Mouse (Mus musculus) cerebellum, adult (tissue): ENCODE measurements at regions not wholly inside any gene's neighbourhood (a gene's known extent, or its start where the extent isn't known, plus 50 kb on each side); places are given as distances from the start of the nearest gene placed in this dataset.
A peak's percentile ranks its signal among the peaks of the same experiment; 100 is the strongest.

ENCODE experiments used
- ATAC-seq: cut with Nextera tagmentation; 2 replicates; pipeline ENCODE4 v1.9.2; 2017; ENCODE audit warnings: mild to moderate bottlenecking, moderate library complexity, mixed read lengths; ENCODE audit not compliant: insufficient number of reproducible peaks, low FRiP score, low TSS enrichment

DNA sequence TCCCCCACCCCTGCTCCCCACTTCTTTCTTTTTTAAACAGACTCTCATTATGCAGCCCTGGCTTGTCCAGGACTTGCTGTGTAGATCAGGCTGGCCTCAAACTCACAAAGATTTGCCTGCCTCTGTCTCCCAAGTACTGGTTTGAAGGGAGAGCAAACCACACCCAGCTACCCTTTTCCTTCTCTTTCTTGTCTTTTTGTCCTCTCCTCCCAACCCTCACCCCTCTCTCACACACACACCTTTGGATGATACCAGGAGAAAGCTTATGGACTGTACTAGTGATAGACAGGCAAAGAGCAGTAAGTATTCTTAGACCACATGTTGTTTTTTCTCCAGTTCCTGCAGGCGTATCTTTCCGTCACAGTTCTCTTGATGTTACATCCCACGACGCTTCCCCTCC is 65.8 kb upstream of the Mkln1 start:
- no peak for ATAC-seq

DNA sequence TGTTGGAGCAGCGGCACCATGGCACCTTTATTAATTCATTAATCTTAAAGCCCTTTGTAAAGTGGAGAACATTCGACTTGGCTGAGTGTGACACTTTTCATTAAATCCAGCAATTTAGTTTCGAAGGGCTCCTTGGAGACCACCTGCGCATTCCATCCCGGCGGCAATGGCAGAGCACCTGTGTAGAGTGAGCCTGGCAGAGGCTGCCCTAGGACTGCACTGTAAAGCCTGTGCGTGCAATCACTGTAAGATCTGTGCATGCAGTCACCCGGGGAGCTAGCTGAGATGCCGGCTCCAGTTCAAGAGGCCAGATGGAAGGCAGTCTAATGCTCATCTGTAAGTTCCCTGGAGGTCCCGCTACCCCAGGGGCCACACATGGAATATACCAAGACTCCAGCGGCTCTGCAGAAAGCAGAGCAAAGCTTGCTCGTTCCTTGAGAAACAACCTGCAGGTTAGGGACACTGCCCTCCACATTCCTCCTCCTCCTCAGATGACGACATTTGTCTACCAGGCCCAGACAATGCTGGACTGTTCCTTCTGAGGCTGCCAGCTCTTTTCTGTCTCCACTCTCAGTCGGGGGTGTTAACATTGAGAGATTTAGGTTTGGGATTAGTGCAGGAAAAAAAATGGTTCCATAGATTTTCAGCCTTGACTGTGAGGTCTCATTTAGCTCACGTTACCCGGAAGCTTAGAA is 65.2 kb upstream of the Mkln1 start:
- 0 out of 2 replicates have a peak, but pooled peaks have one; percentile 19 for ATAC-seq

DNA sequence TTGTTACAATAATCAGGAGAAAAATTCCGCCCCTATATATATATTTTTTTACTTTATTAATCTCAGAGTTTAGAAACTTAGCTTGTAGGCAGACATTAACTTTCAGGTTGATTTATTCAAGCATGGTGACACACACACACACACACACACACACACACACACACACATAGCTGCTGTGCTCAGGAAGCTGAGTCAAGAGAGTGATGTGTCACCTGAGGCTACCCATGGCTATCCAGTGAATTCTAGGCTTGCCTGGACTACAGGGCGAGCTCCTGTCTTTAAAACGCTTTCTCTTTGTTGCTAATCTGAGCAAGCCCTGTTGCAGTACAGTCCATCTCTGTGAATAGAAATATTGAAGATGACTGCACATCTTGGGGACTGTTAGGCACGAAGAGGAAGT is 64.4 kb upstream of the Mkln1 start:
- no peak for ATAC-seq

DNA sequence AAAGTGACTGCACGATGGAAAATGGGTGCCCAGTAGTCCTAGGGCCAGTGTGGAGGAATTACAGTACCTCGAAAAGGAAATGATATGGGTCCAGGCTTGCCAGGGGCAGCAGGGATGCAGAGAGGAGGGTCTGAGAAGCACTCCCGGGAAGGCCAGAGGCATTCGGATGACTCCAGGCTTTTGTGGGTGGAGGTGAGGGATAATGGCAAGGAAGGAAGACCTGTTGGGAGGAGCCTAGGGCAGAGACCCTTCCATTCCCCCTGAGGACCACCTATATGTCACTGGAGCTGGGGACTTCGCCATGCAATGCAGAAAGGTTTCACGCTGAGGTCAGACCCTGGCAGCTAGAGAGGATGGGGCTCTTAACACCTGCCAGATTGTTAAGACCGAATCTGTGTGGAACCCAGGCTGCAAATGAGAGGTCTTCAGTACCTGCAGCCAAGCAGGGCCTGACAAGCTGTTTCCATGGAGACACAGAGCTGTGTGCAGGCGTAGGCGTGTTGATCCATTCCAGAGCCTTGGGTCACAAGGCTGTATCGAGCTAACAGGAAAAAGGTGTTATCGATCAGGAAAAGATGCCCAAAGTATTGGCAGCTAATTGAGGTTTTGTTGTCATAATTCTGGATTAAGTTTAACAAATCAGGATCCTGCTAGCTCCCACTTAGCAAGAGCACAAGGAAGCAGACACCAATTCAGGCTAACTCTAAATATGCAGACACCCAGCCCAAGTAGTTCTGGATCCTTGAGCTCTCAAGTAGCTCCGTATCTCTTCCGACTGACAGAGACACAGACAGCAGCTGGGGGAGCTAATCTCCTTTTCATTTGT is 59.2 kb upstream of the Mkln1 start:
- ATAC-seq: no peak

DNA sequence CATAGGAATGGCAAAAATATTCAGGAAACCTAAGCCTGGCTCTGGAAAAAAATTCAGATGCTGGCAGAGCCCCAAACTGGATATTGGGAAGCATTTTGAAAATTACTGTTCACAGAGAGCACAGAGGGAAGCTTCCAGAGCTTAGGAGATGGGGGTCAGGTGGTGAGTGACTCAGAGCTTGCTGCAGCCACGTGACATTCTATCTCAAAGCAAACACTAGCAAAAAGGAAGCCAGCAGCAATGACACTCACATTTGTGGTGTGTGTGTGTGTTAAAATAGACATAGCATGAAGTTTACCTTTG is 58.6 kb upstream of the Mkln1 start:
- no peak for ATAC-seq

DNA sequence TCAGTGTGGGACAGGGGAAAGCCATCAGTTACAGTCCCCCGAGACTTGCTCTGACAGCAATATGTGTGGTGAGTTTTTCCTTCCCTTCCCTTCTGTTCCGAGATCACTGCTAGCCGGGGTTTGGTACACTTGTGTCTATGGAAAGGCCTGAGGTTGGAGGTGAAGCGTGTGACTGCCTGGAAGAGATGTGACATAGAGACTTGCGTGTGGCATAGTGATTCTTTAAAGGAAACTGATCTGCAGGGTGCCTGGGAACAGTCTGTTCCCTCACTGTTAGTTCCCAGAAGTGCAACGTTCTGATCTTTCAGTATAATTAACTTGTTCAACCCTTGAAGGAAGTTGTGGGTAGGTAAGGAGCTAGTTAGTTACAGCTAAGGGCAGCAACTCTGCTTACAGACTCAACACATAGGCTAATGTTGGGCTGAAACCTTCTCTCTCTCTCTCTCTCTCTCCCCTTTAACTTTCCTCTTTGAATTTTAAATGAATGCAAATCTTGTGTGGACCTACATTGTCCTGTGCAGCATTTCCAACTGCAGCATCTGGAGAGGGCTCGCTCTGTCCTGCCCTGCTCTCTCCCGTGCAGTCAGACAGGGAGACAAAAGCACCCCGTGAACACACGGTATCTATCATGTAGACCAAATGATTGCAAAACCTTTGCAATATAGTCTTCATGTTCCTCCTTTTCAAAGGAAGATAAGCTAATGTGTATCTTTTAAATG is 53.0 kb upstream of the Mkln1 start:
- ATAC-seq: no peak

DNA sequence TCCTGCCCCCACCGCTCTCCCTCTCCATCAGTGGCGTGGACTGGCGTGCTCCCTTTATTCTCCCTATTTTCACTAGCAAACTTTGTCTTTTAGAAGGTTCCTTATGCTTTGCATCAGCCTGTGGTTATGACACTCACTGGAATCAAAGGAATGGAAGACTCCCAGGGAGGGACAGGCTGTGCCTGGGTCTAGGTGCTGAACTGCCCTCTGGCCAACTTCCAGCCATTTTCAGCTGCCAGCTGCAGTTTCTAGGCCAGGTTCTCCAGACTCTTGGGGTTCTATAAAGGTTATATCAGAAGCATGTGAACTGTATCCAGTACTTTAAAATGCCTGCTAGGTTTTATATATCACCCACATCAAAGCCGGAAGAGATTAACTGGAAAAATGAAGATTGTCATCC is 50.2 kb upstream of the Mkln1 start:
- ATAC-seq: no peak
